Mouse (Mus musculus): ENCODE measurements around the gene Itga7. TPM values are rescaled to one million over a fixed set of nuclear protein-coding genes. Genes with fewer than 3 reads are reported as not detected.
"Not testable (repeated sequence)": the region's sequence is repeated elsewhere in the genome, so short reads cannot be mapped to it uniquely, and the experiment has no call there.

Gene Itga7
- polyA plus RNA-seq, 1 experiment from 2014 or later, result 3.7 TPM

GRCm38 (mm10) chr10:128972841-128973240, 39.2 kb downstream of the Itga7 start:
- 71% methylated on average over 4 of the region's 4 CpGs for WGBS
- H3K4me1 ChIP-seq (ENCODE audit: control insufficient read depth in 2 of 2, insufficient read depth in 2 of 2, low read length in 2 of 2), result peaks cover 0 to 3% of the 10 kb centered on the region in 2 experiments; a peak in 1 of 4 replicates
- ATAC-seq (ENCODE audit: insufficient number of reproducible peaks, insufficient read depth, low FRiP score, low read depth), result no peak

GRCm38 (mm10) chr10:128976395-128976794, 42.8 kb downstream of the Itga7 start:
- Histone ChIP-seq H3K27ac (replicated peaks in 1 of 2; ENCODE audit: control insufficient read depth in 1 of 2, insufficient read depth in 1 of 2, low read depth in 2 of 2, low read length in 2 of 2) (no peak overlapping the region), H3K4me2 (ENCODE audit: low read length) (no peak overlapping the region), H3K4me3 (ENCODE audit: control insufficient read depth in 1 of 2, insufficient read depth in 1 of 2, low read depth in 1 of 2, low read length in 2 of 2) (no peak overlapping the region), H3K9ac (ENCODE audit: low read length) (no peak overlapping the region), H3K9me3 (ENCODE audit: control insufficient read depth, low read length) (no peaks in the 10 kb centered on the region), H3K36me3 (ENCODE audit: control insufficient read depth, insufficient read depth, low read length) (no peaks in the 10 kb centered on the region), H3K27me3 (ENCODE audit: control insufficient read depth, insufficient read depth, low read length) (no peaks in the 10 kb centered on the region), H3K4me1 (ENCODE audit: control insufficient read depth in 2 of 2, insufficient read depth in 2 of 2, low read length in 2 of 2) (peaks cover 0 to 3% of the 10 kb centered on the region in 2 experiments; a peak in 2 of 4 replicates)
- ATAC-seq (ENCODE audit: insufficient number of reproducible peaks, insufficient read depth, low FRiP score, low read depth), result no peak
- WGBS, result 27% methylated on average over 3 of the region's 3 CpGs

More at GRCm38 (mm10) chr10:128972841-128973240, 39.2 kb downstream of the Itga7 start:
- Histone ChIP-seq H3K27me3 (ENCODE audit: control insufficient read depth, insufficient read depth, low read length) (no peaks in the 10 kb centered on the region), H3K9me3 (ENCODE audit: control insufficient read depth, low read length) (no peaks in the 10 kb centered on the region), H3K4me3 (ENCODE audit: control insufficient read depth in 1 of 2, insufficient read depth in 1 of 2, low read depth in 1 of 2, low read length in 2 of 2) (no peak overlapping the region), H3K4me2 (ENCODE audit: low read length) (no peak overlapping the region), H3K36me3 (ENCODE audit: control insufficient read depth, insufficient read depth, low read length) (no peaks in the 10 kb centered on the region), H3K9ac (ENCODE audit: low read length) (no peak overlapping the region), H3K27ac (replicated peaks in 1 of 2; ENCODE audit: control insufficient read depth in 1 of 2, insufficient read depth in 1 of 2, low read depth in 2 of 2, low read length in 2 of 2) (no peak overlapping the region)

- Histone ChIP-seq H3K4me3 (ENCODE audit: control insufficient read depth in 1 of 2, insufficient read depth in 1 of 2, low read depth in 1 of 2, low read length in 2 of 2) (no peak overlapping the region), H3K9me3 (ENCODE audit: control insufficient read depth, low read length) (no peaks in the 10 kb centered on the region), H3K4me1 (ENCODE audit: control insufficient read depth in 2 of 2, insufficient read depth in 2 of 2, low read length in 2 of 2) (peaks cover 0 to 3% of the 10 kb centered on the region in 2 experiments; a peak in 2 of 4 replicates), H3K9ac (ENCODE audit: low read length) (no peak overlapping the region), H3K27ac (replicated peaks in 1 of 2; ENCODE audit: control insufficient read depth in 1 of 2, insufficient read depth in 1 of 2, low read depth in 2 of 2, low read length in 2 of 2) (no peak overlapping the region), H3K4me2 (ENCODE audit: low read length) (no peak overlapping the region), H3K27me3 (ENCODE audit: control insufficient read depth, insufficient read depth, low read length) (no peaks in the 10 kb centered on the region), H3K36me3 (ENCODE audit: control insufficient read depth, insufficient read depth, low read length) (no peaks in the 10 kb centered on the region)
- WGBS, result 19% methylated on average over 9 of the region's 9 CpGs
- peak; percentile 64; the same call in 1 of the 2 replicates for ATAC-seq (ENCODE audit: insufficient number of reproducible peaks, insufficient read depth, low FRiP score, low read depth)
Observed at GRCm38 (mm10) chr10:128977522-128978114, 44.0 kb downstream of the Itga7 start.

GRCm38 (mm10) chr10:128980644-128981365, 47.2 kb downstream of the Itga7 start:
- Histone ChIP-seq H3K27me3 (ENCODE audit: control insufficient read depth, insufficient read depth, low read length) (no peaks in the 10 kb centered on the region), H3K4me3 (ENCODE audit: control insufficient read depth in 1 of 2, insufficient read depth in 1 of 2, low read depth in 1 of 2, low read length in 2 of 2) (no peak overlapping the region), H3K27ac (replicated peaks in 1 of 2; ENCODE audit: control insufficient read depth in 1 of 2, insufficient read depth in 1 of 2, low read depth in 2 of 2, low read length in 2 of 2) (no peak overlapping the region), H3K4me1 (ENCODE audit: control insufficient read depth in 2 of 2, insufficient read depth in 2 of 2, low read length in 2 of 2) (peaks cover 0 to 3% of the 10 kb centered on the region in 2 experiments; a peak in 2 of 4 replicates), H3K9me3 (ENCODE audit: control insufficient read depth, low read length) (no peaks in the 10 kb centered on the region), H3K4me2 (ENCODE audit: low read length) (no peak overlapping the region), H3K36me3 (ENCODE audit: control insufficient read depth, insufficient read depth, low read length) (no peaks in the 10 kb centered on the region), H3K9ac (ENCODE audit: low read length) (no peak overlapping the region)
- 37% methylated on average over 3 of the region's 3 CpGs for WGBS
- peak; percentile 33 for ATAC-seq (ENCODE audit: insufficient number of reproducible peaks, insufficient read depth, low FRiP score, low read depth)

GRCm38 (mm10) chr10:128989131-128989530, 55.5 kb downstream of the Itga7 start, which contains the start of gene Olfr9:
Olfr9 (plus strand) TSS chr10:128989431.
- H3K4me1 ChIP-seq (ENCODE audit: control insufficient read depth in 2 of 2, insufficient read depth in 2 of 2, low read length in 2 of 2); H3K4me2 ChIP-seq (ENCODE audit: low read length); ATAC-seq (ENCODE audit: insufficient number of reproducible peaks, insufficient read depth, low FRiP score, low read depth); H3K4me3 ChIP-seq (ENCODE audit: control insufficient read depth in 1 of 2, insufficient read depth in 1 of 2, low read depth in 1 of 2, low read length in 2 of 2); H3K9ac ChIP-seq (ENCODE audit: low read length); H3K9me3 ChIP-seq (ENCODE audit: control insufficient read depth, low read length); H3K27me3 ChIP-seq (ENCODE audit: control insufficient read depth, insufficient read depth, low read length); H3K36me3 ChIP-seq (ENCODE audit: control insufficient read depth, insufficient read depth, low read length); H3K27ac ChIP-seq (replicated peaks in 1 of 2; ENCODE audit: control insufficient read depth in 1 of 2, insufficient read depth in 1 of 2, low read depth in 2 of 2, low read length in 2 of 2): not testable (repeated sequence)
- WGBS, result 63% methylated on average over 1 of the region's 1 CpGs

- not testable (repeated sequence) for H3K4me3 ChIP-seq (ENCODE audit: control insufficient read depth in 1 of 2, insufficient read depth in 1 of 2, low read depth in 1 of 2, low read length in 2 of 2); H3K9me3 ChIP-seq (ENCODE audit: control insufficient read depth, low read length); H3K4me1 ChIP-seq (ENCODE audit: control insufficient read depth in 2 of 2, insufficient read depth in 2 of 2, low read length in 2 of 2); H3K4me2 ChIP-seq (ENCODE audit: low read length); H3K27ac ChIP-seq (replicated peaks in 1 of 2; ENCODE audit: control insufficient read depth in 1 of 2, insufficient read depth in 1 of 2, low read depth in 2 of 2, low read length in 2 of 2); H3K9ac ChIP-seq (ENCODE audit: low read length); H3K36me3 ChIP-seq (ENCODE audit: control insufficient read depth, insufficient read depth, low read length); H3K27me3 ChIP-seq (ENCODE audit: control insufficient read depth, insufficient read depth, low read length); ATAC-seq (ENCODE audit: insufficient number of reproducible peaks, insufficient read depth, low FRiP score, low read depth)
- 57% methylated on average over 7 of the region's 10 CpGs for WGBS
Observed at GRCm38 (mm10) chr10:128990129-128990850, 56.7 kb downstream of the Itga7 start.

GRCm38 (mm10) chr10:128990994-128991393, 57.4 kb downstream of the Itga7 start:
- H3K4me1 ChIP-seq (ENCODE audit: control insufficient read depth in 2 of 2, insufficient read depth in 2 of 2, low read length in 2 of 2), result no peaks in the 10 kb centered on the region
- H3K27ac ChIP-seq (replicated peaks in 1 of 2; ENCODE audit: control insufficient read depth in 1 of 2, insufficient read depth in 1 of 2, low read depth in 2 of 2, low read length in 2 of 2), result no peak overlapping the region
- no peak for ATAC-seq (ENCODE audit: insufficient number of reproducible peaks, insufficient read depth, low FRiP score, low read depth)
- no peak overlapping the region for H3K4me3 ChIP-seq (ENCODE audit: control insufficient read depth in 1 of 2, insufficient read depth in 1 of 2, low read depth in 1 of 2, low read length in 2 of 2)
- no peaks in the 10 kb centered on the region for H3K27me3 ChIP-seq (ENCODE audit: control insufficient read depth, insufficient read depth, low read length)
- H3K36me3 ChIP-seq (ENCODE audit: control insufficient read depth, insufficient read depth, low read length), result no peaks in the 10 kb centered on the region
- no peak overlapping the region for H3K9ac ChIP-seq (ENCODE audit: low read length)
- H3K4me2 ChIP-seq (ENCODE audit: low read length), result no peak overlapping the region
- H3K9me3 ChIP-seq (ENCODE audit: control insufficient read depth, low read length), result no peaks in the 10 kb centered on the region

All from heart, embryonic 14.5 days (tissue).